In the genomic region with DNA sequence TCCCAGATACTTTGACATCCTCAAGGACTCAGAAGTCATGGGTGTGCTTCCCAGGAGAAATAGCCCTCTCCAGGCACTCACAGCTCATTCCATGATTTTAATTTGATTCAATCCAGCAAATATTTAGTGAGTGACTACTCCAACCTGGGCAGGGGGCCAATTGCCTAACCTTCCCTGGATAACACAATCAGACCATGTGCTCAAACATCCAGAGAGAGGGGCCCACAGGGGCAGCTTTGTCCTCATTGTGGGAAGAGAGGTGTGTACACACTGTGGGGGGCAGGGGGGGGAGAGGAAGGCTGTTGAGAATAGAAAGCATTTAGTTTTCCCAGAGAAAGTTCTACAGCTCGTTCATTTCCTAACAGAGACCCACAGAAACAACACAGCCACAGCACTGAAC, we compare ENCODE assay signal across 10 mouse cellular contexts.
A peak's percentile ranks its signal among the peaks of the same experiment; 100 is the strongest.
DNase-seq lines count a peak whose midpoint lies in the region; ATAC-seq and TF ChIP-seq lines count a peak whose summit lies in the region.
"Had no signal": no experiment of that assay in that cellular context is flagged by ENCODE, and none has a peak within 500 bp of the region (broad histone marks: within the 10 kb centered on the region; RNA-seq: fewer than 3 reads in every experiment).

No protein-coding gene starts in this region.

- no peaks in the 10 kb centered on the region for H3K36me3 ChIP-seq in embryonic facial prominence, embryonic 14.5 days (ENCODE audit: control insufficient read depth, insufficient read depth, low read length)
- no peaks in the 10 kb centered on the region for H3K36me3 ChIP-seq in embryonic facial prominence, embryonic 10.5 days (replicated peaks)
- H3K36me3 ChIP-seq in hindbrain, postnatal 0 days (ENCODE audit: insufficient read depth, low read length) = no peaks in the 10 kb centered on the region
- H3K36me3 ChIP-seq: neural tube, embryonic 12.5 days had no signal

- peak; percentile 86 for DNase-seq in embryonic facial prominence, embryonic 14.5 days (ENCODE audit: low spot score)
- no peak for DNase-seq in embryonic facial prominence, embryonic 10.5 days (ENCODE audit: low spot score)
- DNase-seq in urinary bladder, postnatal 14 days (ENCODE audit: low spot score) = peak; percentile 47
- DNase-seq in urinary bladder, adult 2 months (ENCODE audit: low spot score) = no peak
- no peak for DNase-seq in hindbrain, postnatal 0 days (ENCODE audit: low spot score)
- DNase-seq in thymus, postnatal 4 days = no peak
- no peak for DNase-seq in frontal cortex, postnatal 10 days (ENCODE audit: low spot score in 2 of 2)

- no peak overlapping the region for H3K4me3 ChIP-seq in embryonic facial prominence, embryonic 14.5 days (ENCODE audit: low read depth, low read length)
- no peak overlapping the region for H3K4me3 ChIP-seq in embryonic facial prominence, embryonic 10.5 days
- H3K4me3 ChIP-seq in hindbrain, postnatal 0 days (ENCODE audit: low read length) = no peak overlapping the region
- H3K4me3 ChIP-seq: left cerebral cortex, adult 2 months; neural tube, embryonic 12.5 days had no signal

- no peak overlapping the region for H3K9ac ChIP-seq in embryonic facial prominence, embryonic 14.5 days (ENCODE audit: low read depth, low read length)
- no peak overlapping the region for H3K9ac ChIP-seq in hindbrain, postnatal 0 days (replicated peaks; ENCODE audit: low read length)
- H3K9ac ChIP-seq: neural tube, embryonic 12.5 days had no signal

- 21% methylated on average over 1 of the region's 1 CpGs for WGBS in embryonic facial prominence, embryonic 14.5 days
- WGBS in embryonic facial prominence, embryonic 10.5 days = 57% methylated on average over 1 of the region's 1 CpGs
- WGBS in hindbrain, postnatal 0 days = 24% methylated on average over 1 of the region's 1 CpGs

- ATAC-seq in embryonic facial prominence, embryonic 14.5 days (ENCODE audit: low read depth) = 0 out of 2 replicates have a peak, but pooled peaks have one; percentile 60
- peak; percentile 55; the same call in 1 of the 2 replicates for ATAC-seq in hindbrain, postnatal 0 days
- no peak for ATAC-seq in cerebellum, adult (ENCODE audit: insufficient number of reproducible peaks, low FRiP score, low TSS enrichment)

- H3K27ac ChIP-seq in embryonic facial prominence, embryonic 14.5 days (replicated peaks; ENCODE audit: low read depth, low read length) = 0 out of 2 replicates have a peak overlapping the region, but pooled peaks have one; percentile 15
- no peak overlapping the region for H3K27ac ChIP-seq in embryonic facial prominence, embryonic 10.5 days (replicated peaks)
- no peak overlapping the region for H3K27ac ChIP-seq in hindbrain, postnatal 0 days
- H3K27ac ChIP-seq: left cerebral cortex, adult 2 months; neural tube, embryonic 12.5 days had no signal

- H3K27me3 ChIP-seq in embryonic facial prominence, embryonic 14.5 days (replicated peaks; ENCODE audit: control insufficient read depth, insufficient read depth, low read length) = no peaks in the 10 kb centered on the region
- no peaks in the 10 kb centered on the region for H3K27me3 ChIP-seq in embryonic facial prominence, embryonic 10.5 days (replicated peaks; ENCODE audit: low read depth, poor library complexity, severe bottlenecking)
- no peaks in the 10 kb centered on the region for H3K27me3 ChIP-seq in hindbrain, postnatal 0 days (ENCODE audit: insufficient read depth, low read length)
- H3K27me3 ChIP-seq: neural tube, embryonic 12.5 days had no signal

- H3K4me1 ChIP-seq in embryonic facial prominence, embryonic 14.5 days (ENCODE audit: control insufficient read depth, insufficient read depth, low read length) = peaks cover 7% of the 10 kb centered on the region
- peaks cover 5% of the 10 kb centered on the region; the same call in 1 of the 2 replicates for H3K4me1 ChIP-seq in embryonic facial prominence, embryonic 10.5 days
- no peaks in the 10 kb centered on the region for H3K4me1 ChIP-seq in hindbrain, postnatal 0 days (ENCODE audit: insufficient read depth, low read length)
- H3K4me1 ChIP-seq: neural tube, embryonic 12.5 days had no signal

- no peak for TF ChIP-seq CTCF in hindbrain, postnatal 0 days (IDR thresholded peaks at IDR 0.05; ENCODE audit: low read depth)

- no peaks in the 10 kb centered on the region for H3K9me3 ChIP-seq in embryonic facial prominence, embryonic 14.5 days (ENCODE audit: control insufficient read depth, low read length)
- H3K9me3 ChIP-seq in embryonic facial prominence, embryonic 10.5 days = no peaks in the 10 kb centered on the region
- H3K9me3 ChIP-seq in hindbrain, postnatal 0 days (ENCODE audit: low read length) = no peaks in the 10 kb centered on the region
- H3K9me3 ChIP-seq: neural tube, embryonic 12.5 days had no signal

- H3K4me2 ChIP-seq in embryonic facial prominence, embryonic 14.5 days (ENCODE audit: low read depth, low read length) = no peak overlapping the region
- no peak overlapping the region for H3K4me2 ChIP-seq in hindbrain, postnatal 0 days (ENCODE audit: low read depth, low read length)
- H3K4me2 ChIP-seq: neural tube, embryonic 12.5 days had no signal

Comparison
In these comparisons a context has a peak if more than half of its experiments do, and no peak if none do; other contexts are left out.
1. DNase-seq: peak in embryonic facial prominence, embryonic 14.5 days (single experiment) and urinary bladder, postnatal 14 days (single experiment); none in embryonic facial prominence, embryonic 10.5 days (single experiment), urinary bladder, adult 2 months (single experiment), hindbrain, postnatal 0 days (single experiment), thymus, postnatal 4 days (single experiment) and frontal cortex, postnatal 10 days (0 of 2).